Mouse (Mus musculus) embryonic fibroblast, embryonic 13.5 days (primary cell): Measurements from ENCODE around the gene Cemip. TPM values are rescaled to one million over a fixed set of nuclear protein-coding genes. Genes with fewer than 3 reads are reported as not detected.

Source experiments
- H3K27ac ChIP-seq: 2 replicates; pipeline ENCODE4 v1.5.1; 2012; ENCODE audit warnings: low read length, control low read depth, inconsistent platforms; ENCODE audit not compliant: insufficient read depth
- H3K4me1 ChIP-seq: 2 replicates; pipeline ENCODE4 v1.6.1; 2011; ENCODE audit warnings: low read length; ENCODE audit not compliant: control insufficient read depth, insufficient read depth
- H3K4me3 ChIP-seq: 2 replicates; pipeline ENCODE4 v1.5.1; 2011; ENCODE audit warnings: mild to moderate bottlenecking, control low read depth, low read length; ENCODE audit not compliant: insufficient read depth
- CTCF ChIP-seq: IDR thresholded peaks from 2 replicates; pipeline ENCODE4 v1.5.1; 2011; ENCODE audit warnings: mild to moderate bottlenecking, control low read depth, low read length, moderate library complexity, borderline replicate concordance; ENCODE audit not compliant: insufficient read depth
- POLR2A ChIP-seq: IDR thresholded peaks from 2 replicates; pipeline ENCODE4 v1.6.1; 2011; ENCODE audit warnings: low read depth, mild to moderate bottlenecking, control low read depth, low read length, moderate library complexity
- polyA plus RNA-seq: library from polyadenylated mRNA; stranded (reverse); fragments of >200 nt; gene quantifications from 2 replicates; pipeline ENCODE4 v1.2.4, GENCODE M21; 2011; ENCODE audit warnings: low read depth; ENCODE audit not compliant: missing spikeins, insufficient read length

Gene Cemip
- polyA plus RNA-seq, 1 experiment, result 73.5 TPM

GRCm38 (mm10) chr7:84073856-84074255 lies 12.4 kb downstream of the Cemip start:
- TF ChIP-seq CTCF (no peak), POLR2A (no peak)
- Histone ChIP-seq H3K4me3 (no peak overlapping the region), H3K4me1 (peaks cover 2% of the 10 kb centered on the region; the same call in 1 of the 2 replicates), H3K27ac (no peak overlapping the region)

- Histone ChIP-seq H3K4me1 (no peaks in the 10 kb centered on the region), H3K27ac (no peak overlapping the region), H3K4me3 (no peak overlapping the region)
- no peak for TF ChIP-seq POLR2A
- TF ChIP-seq CTCF, result no peak
Measured at GRCm38 (mm10) chr7:84068931-84069330, 17.4 kb downstream of the Cemip start.

GRCm38 (mm10) chr7:84059799-84060198 lies 26.5 kb downstream of the Cemip start:
- no peak for TF ChIP-seq POLR2A
- TF ChIP-seq CTCF, result no peak
- Histone ChIP-seq H3K4me1 (no peaks in the 10 kb centered on the region), H3K4me3 (no peak overlapping the region), H3K27ac (no peak overlapping the region)

- Histone ChIP-seq H3K4me3 (no peak overlapping the region), H3K27ac (no peak overlapping the region), H3K4me1 (no peaks in the 10 kb centered on the region)
- TF ChIP-seq POLR2A (no peak), CTCF (no peak)
Measured at GRCm38 (mm10) chr7:84055961-84056629, 30.2 kb downstream of the Cemip start.

- no peaks in the 10 kb centered on the region for H3K4me1 ChIP-seq
- H3K27ac ChIP-seq, result no peak overlapping the region
- TF ChIP-seq POLR2A, result no peak
- TF ChIP-seq CTCF, result no peak
Measured at GRCm38 (mm10) chr7:84053856-84054255, 32.4 kb downstream of the Cemip start.

GRCm38 (mm10) chr7:84051423-84051822 lies 34.9 kb downstream of the Cemip start:
- H3K4me1 ChIP-seq, result no peaks in the 10 kb centered on the region
- H3K27ac ChIP-seq, result no peak overlapping the region
- TF ChIP-seq POLR2A (no peak), CTCF (no peak)
- H3K4me3 ChIP-seq, result no peak overlapping the region

More at GRCm38 (mm10) chr7:84053856-84054255, 32.4 kb downstream of the Cemip start:
- no peak overlapping the region for H3K4me3 ChIP-seq

GRCm38 (mm10) chr7:84045546-84045945 lies 40.8 kb downstream of the Cemip start:
- Histone ChIP-seq H3K4me1 (no peaks in the 10 kb centered on the region), H3K4me3 (no peak overlapping the region), H3K27ac (no peak overlapping the region)
- TF ChIP-seq CTCF, result no peak
- no peak for TF ChIP-seq POLR2A

- no peak overlapping the region for H3K4me3 ChIP-seq
- TF ChIP-seq POLR2A (no peak), CTCF (no peak)
- H3K27ac ChIP-seq, result no peak overlapping the region
- no peaks in the 10 kb centered on the region for H3K4me1 ChIP-seq
Measured at GRCm38 (mm10) chr7:84044581-84045290, 41.6 kb downstream of the Cemip start.

GRCm38 (mm10) chr7:84042726-84043125 lies 43.6 kb downstream of the Cemip start:
- no peaks in the 10 kb centered on the region for H3K4me1 ChIP-seq
- no peak overlapping the region for H3K4me3 ChIP-seq
- H3K27ac ChIP-seq, result no peak overlapping the region
- TF ChIP-seq POLR2A, result no peak
- no peak for TF ChIP-seq CTCF

GRCm38 (mm10) chr7:84039856-84040522 lies 46.3 kb downstream of the Cemip start:
- no peaks in the 10 kb centered on the region for H3K4me1 ChIP-seq
- TF ChIP-seq CTCF (no peak), POLR2A (no peak)
- no peak overlapping the region for H3K4me3 ChIP-seq
- no peak overlapping the region for H3K27ac ChIP-seq
